Mouse (Mus musculus): ENCODE results near the gene Dlg2. TPM values are rescaled to one million over a fixed set of nuclear protein-coding genes. Genes with fewer than 3 reads are reported as not detected.
A peak's percentile ranks its signal among the peaks of the same experiment; 100 is the strongest.

Dlg2 gene
- polyA plus RNA-seq, 1 experiment from 2014 or later: 10.0 TPM

GRCm38 (mm10) chr7:92420474-92420873 is 1944.0 kb downstream of the Dlg2 start:
- Histone ChIP-seq H3K27ac (replicated peaks in 1 of 2; ENCODE audit: control insufficient read depth in 1 of 2, insufficient read depth in 1 of 2, low read depth in 2 of 2, low read length in 2 of 2) (no peak overlapping the region), H3K27me3 (ENCODE audit: control insufficient read depth, insufficient read depth, low read length) (no peaks in the 10 kb centered on the region), H3K4me2 (ENCODE audit: low read length) (no peak overlapping the region), H3K4me3 (ENCODE audit: control insufficient read depth in 1 of 2, insufficient read depth in 1 of 2, low read depth in 1 of 2, low read length in 2 of 2) (no peak overlapping the region), H3K9ac (ENCODE audit: low read length) (no peak overlapping the region), H3K4me1 (ENCODE audit: control insufficient read depth in 2 of 2, insufficient read depth in 2 of 2, low read length in 2 of 2) (no peaks in the 10 kb centered on the region), H3K9me3 (ENCODE audit: control insufficient read depth, low read length) (no peaks in the 10 kb centered on the region), H3K36me3 (ENCODE audit: control insufficient read depth, insufficient read depth, low read length) (no peaks in the 10 kb centered on the region)
- WGBS: 74% methylated on average over 10 of the region's 10 CpGs
- ATAC-seq (ENCODE audit: insufficient number of reproducible peaks, insufficient read depth, low FRiP score, low read depth): no peak

- Histone ChIP-seq H3K4me2 (ENCODE audit: low read length) (no peak overlapping the region), H3K9ac (ENCODE audit: low read length) (no peak overlapping the region), H3K36me3 (ENCODE audit: control insufficient read depth, insufficient read depth, low read length) (no peaks in the 10 kb centered on the region), H3K4me1 (ENCODE audit: control insufficient read depth in 2 of 2, insufficient read depth in 2 of 2, low read length in 2 of 2) (no peaks in the 10 kb centered on the region), H3K9me3 (ENCODE audit: control insufficient read depth, low read length) (no peaks in the 10 kb centered on the region), H3K27ac (replicated peaks in 1 of 2; ENCODE audit: control insufficient read depth in 1 of 2, insufficient read depth in 1 of 2, low read depth in 2 of 2, low read length in 2 of 2) (no peak overlapping the region), H3K27me3 (ENCODE audit: control insufficient read depth, insufficient read depth, low read length) (no peaks in the 10 kb centered on the region), H3K4me3 (ENCODE audit: control insufficient read depth in 1 of 2, insufficient read depth in 1 of 2, low read depth in 1 of 2, low read length in 2 of 2) (no peak overlapping the region)
- 94% methylated on average over 3 of the region's 3 CpGs for WGBS
- no peak for ATAC-seq (ENCODE audit: insufficient number of reproducible peaks, insufficient read depth, low FRiP score, low read depth)
Measured at GRCm38 (mm10) chr7:92423017-92423416, 1946.5 kb downstream of the Dlg2 start.

GRCm38 (mm10) chr7:92424703-92425102 is 1948.2 kb downstream of the Dlg2 start:
- Histone ChIP-seq H3K9ac (ENCODE audit: low read length) (no peak overlapping the region), H3K9me3 (ENCODE audit: control insufficient read depth, low read length) (no peaks in the 10 kb centered on the region), H3K4me1 (ENCODE audit: control insufficient read depth in 2 of 2, insufficient read depth in 2 of 2, low read length in 2 of 2) (peaks cover 3 to 7% of the 10 kb centered on the region in 2 experiments; a peak in 2 of 4 replicates), H3K4me2 (ENCODE audit: low read length) (no peak overlapping the region), H3K27me3 (ENCODE audit: control insufficient read depth, insufficient read depth, low read length) (no peaks in the 10 kb centered on the region), H3K4me3 (ENCODE audit: control insufficient read depth in 1 of 2, insufficient read depth in 1 of 2, low read depth in 1 of 2, low read length in 2 of 2) (no peak overlapping the region), H3K36me3 (ENCODE audit: control insufficient read depth, insufficient read depth, low read length) (no peaks in the 10 kb centered on the region), H3K27ac (replicated peaks in 1 of 2; ENCODE audit: control insufficient read depth in 1 of 2, insufficient read depth in 1 of 2, low read depth in 2 of 2, low read length in 2 of 2) (no peak overlapping the region)
- ATAC-seq (ENCODE audit: insufficient number of reproducible peaks, insufficient read depth, low FRiP score, low read depth): no peak
- WGBS: 81% methylated on average over 3 of the region's 3 CpGs

GRCm38 (mm10) chr7:92427280-92427679 is 1950.8 kb downstream of the Dlg2 start:
- H3K4me1 ChIP-seq (ENCODE audit: control insufficient read depth in 2 of 2, insufficient read depth in 2 of 2, low read length in 2 of 2): peaks cover 3 to 7% of the 10 kb centered on the region in 2 experiments; a peak in 2 of 4 replicates
- no peaks in the 10 kb centered on the region for H3K9me3 ChIP-seq (ENCODE audit: control insufficient read depth, low read length)
- no peak overlapping the region for H3K27ac ChIP-seq (replicated peaks in 1 of 2; ENCODE audit: control insufficient read depth in 1 of 2, insufficient read depth in 1 of 2, low read depth in 2 of 2, low read length in 2 of 2)
- H3K4me3 ChIP-seq (ENCODE audit: control insufficient read depth in 1 of 2, insufficient read depth in 1 of 2, low read depth in 1 of 2, low read length in 2 of 2): no peak overlapping the region
- 66% methylated on average over 4 of the region's 4 CpGs for WGBS
- H3K4me2 ChIP-seq (ENCODE audit: low read length): no peak overlapping the region
- no peak for ATAC-seq (ENCODE audit: insufficient number of reproducible peaks, insufficient read depth, low FRiP score, low read depth)
- H3K27me3 ChIP-seq (ENCODE audit: control insufficient read depth, insufficient read depth, low read length): no peaks in the 10 kb centered on the region
- H3K36me3 ChIP-seq (ENCODE audit: control insufficient read depth, insufficient read depth, low read length): no peaks in the 10 kb centered on the region
- no peak overlapping the region for H3K9ac ChIP-seq (ENCODE audit: low read length)

GRCm38 (mm10) chr7:92428629-92429028 is 1952.2 kb downstream of the Dlg2 start:
- Histone ChIP-seq H3K9me3 (ENCODE audit: control insufficient read depth, low read length) (no peaks in the 10 kb centered on the region), H3K27me3 (ENCODE audit: control insufficient read depth, insufficient read depth, low read length) (no peaks in the 10 kb centered on the region), H3K4me1 (ENCODE audit: control insufficient read depth in 2 of 2, insufficient read depth in 2 of 2, low read length in 2 of 2) (peaks cover 3 to 7% of the 10 kb centered on the region in 2 experiments; a peak in 2 of 4 replicates), H3K36me3 (ENCODE audit: control insufficient read depth, insufficient read depth, low read length) (no peaks in the 10 kb centered on the region), H3K4me3 (ENCODE audit: control insufficient read depth in 1 of 2, insufficient read depth in 1 of 2, low read depth in 1 of 2, low read length in 2 of 2) (no peak overlapping the region), H3K27ac (replicated peaks in 1 of 2; ENCODE audit: control insufficient read depth in 1 of 2, insufficient read depth in 1 of 2, low read depth in 2 of 2, low read length in 2 of 2) (no peak overlapping the region), H3K4me2 (ENCODE audit: low read length) (peak overlapping the region; percentile 32), H3K9ac (ENCODE audit: low read length) (no peak overlapping the region)
- 10% methylated on average over 5 of the region's 5 CpGs for WGBS
- ATAC-seq (ENCODE audit: insufficient number of reproducible peaks, insufficient read depth, low FRiP score, low read depth): no peak

GRCm38 (mm10) chr7:92430254-92430653 is 1953.8 kb downstream of the Dlg2 start:
- ATAC-seq (ENCODE audit: insufficient number of reproducible peaks, insufficient read depth, low FRiP score, low read depth): no peak
- H3K4me3 ChIP-seq (ENCODE audit: control insufficient read depth in 1 of 2, insufficient read depth in 1 of 2, low read depth in 1 of 2, low read length in 2 of 2): no peak overlapping the region
- no peak overlapping the region for H3K9ac ChIP-seq (ENCODE audit: low read length)
- no peaks in the 10 kb centered on the region for H3K9me3 ChIP-seq (ENCODE audit: control insufficient read depth, low read length)
- no peak overlapping the region for H3K4me2 ChIP-seq (ENCODE audit: low read length)
- H3K4me1 ChIP-seq (ENCODE audit: control insufficient read depth in 2 of 2, insufficient read depth in 2 of 2, low read length in 2 of 2): peaks cover 3 to 7% of the 10 kb centered on the region in 2 experiments; a peak in 2 of 4 replicates
- H3K27ac ChIP-seq (replicated peaks in 1 of 2; ENCODE audit: control insufficient read depth in 1 of 2, insufficient read depth in 1 of 2, low read depth in 2 of 2, low read length in 2 of 2): no peak overlapping the region
- no peaks in the 10 kb centered on the region for H3K27me3 ChIP-seq (ENCODE audit: control insufficient read depth, insufficient read depth, low read length)
- H3K36me3 ChIP-seq (ENCODE audit: control insufficient read depth, insufficient read depth, low read length): no peaks in the 10 kb centered on the region
- WGBS: 31% methylated on average over 2 of the region's 2 CpGs

- Histone ChIP-seq H3K9me3 (ENCODE audit: control insufficient read depth, low read length) (no peaks in the 10 kb centered on the region), H3K27ac (replicated peaks in 1 of 2; ENCODE audit: control insufficient read depth in 1 of 2, insufficient read depth in 1 of 2, low read depth in 2 of 2, low read length in 2 of 2) (no peak overlapping the region), H3K9ac (ENCODE audit: low read length) (no peak overlapping the region), H3K4me3 (ENCODE audit: control insufficient read depth in 1 of 2, insufficient read depth in 1 of 2, low read depth in 1 of 2, low read length in 2 of 2) (no peak overlapping the region), H3K36me3 (ENCODE audit: control insufficient read depth, insufficient read depth, low read length) (no peaks in the 10 kb centered on the region), H3K4me2 (ENCODE audit: low read length) (no peak overlapping the region), H3K4me1 (ENCODE audit: control insufficient read depth in 2 of 2, insufficient read depth in 2 of 2, low read length in 2 of 2) (no peaks in the 10 kb centered on the region), H3K27me3 (ENCODE audit: control insufficient read depth, insufficient read depth, low read length) (no peaks in the 10 kb centered on the region)
- 86% methylated on average over 2 of the region's 2 CpGs for WGBS
- no peak for ATAC-seq (ENCODE audit: insufficient number of reproducible peaks, insufficient read depth, low FRiP score, low read depth)
Measured at GRCm38 (mm10) chr7:92437168-92437567, 1960.7 kb downstream of the Dlg2 start.
